Mouse (Mus musculus) lung, embryonic 15.5 days (tissue): Measurements from ENCODE around the gene Il16. TPM values are rescaled to one million over a fixed set of nuclear protein-coding genes. Genes with fewer than 3 reads are reported as not detected.

Source experiments
- ATAC-seq: fragments of 200-750 bp; cut with Nextera tagmentation; 2 replicates; pipeline ENCODE4 v1.8.0; 2017; ENCODE audit warnings: moderate number of reproducible peaks, borderline replicate concordance; ENCODE audit not compliant: low FRiP score, low TSS enrichment; ENCODE audit errors: extremely low read depth
- H3K27ac ChIP-seq: fragments of 300-500 bp; sonication (generic); 2 replicates; pipeline ENCODE4 v1.5.1; 2015; ENCODE audit warnings: moderate library complexity, mild to moderate bottlenecking, inconsistent platforms
- H3K27me3 ChIP-seq: fragments of 300-500 bp; sonication (generic); 2 replicates; pipeline ENCODE4 v1.6.1; 2015; ENCODE audit warnings: inconsistent platforms
- H3K36me3 ChIP-seq: fragments of 300-500 bp; sonication (generic); 2 replicates; pipeline ENCODE4 v1.6.1; 2015; ENCODE audit warnings: inconsistent platforms
- H3K4me1 ChIP-seq: fragments of 300-500 bp; sonication (generic); 2 replicates; pipeline ENCODE4 v1.6.1; 2015; ENCODE audit warnings: inconsistent platforms
- H3K4me2 ChIP-seq: fragments of 300-500 bp; sonication (generic); 2 replicates; pipeline ENCODE4 v1.6.1; 2015; ENCODE audit warnings: inconsistent platforms, mild to moderate bottlenecking, moderate library complexity
- H3K4me3 ChIP-seq: fragments of 300-500 bp; sonication (generic); 2 replicates; pipeline ENCODE4 v1.5.1; 2015; ENCODE audit warnings: mild to moderate bottlenecking, inconsistent platforms
- H3K9ac ChIP-seq: fragments of 300-500 bp; sonication (generic); 2 replicates; pipeline ENCODE4 v1.6.1; 2015; ENCODE audit warnings: inconsistent platforms
- H3K9me3 ChIP-seq: fragments of 300-500 bp; sonication (generic); 2 replicates; pipeline ENCODE4 v1.6.1; 2016; ENCODE audit warnings: inconsistent platforms
- WGBS: fragments of 180-500 bp; shearing (Covaris S2); methylation state at CpG from one replicate; pipeline ENCODE4 v1.1.7; 2015; 5-methylcytosine and 5-hydroxymethylcytosine counted together
- polyA plus RNA-seq: library from polyadenylated mRNA; unstranded; fragments of >200 nt; fragmentation: Nextera tagmentation; extraction: Ambion mirVana; gene quantifications from 2 replicates; pipeline ENCODE4 v1.2.1, GENCODE M21; 2015

The Il16 gene
- polyA plus RNA-seq, 1 experiment from 2014 or later: 5.5 TPM

DNA sequence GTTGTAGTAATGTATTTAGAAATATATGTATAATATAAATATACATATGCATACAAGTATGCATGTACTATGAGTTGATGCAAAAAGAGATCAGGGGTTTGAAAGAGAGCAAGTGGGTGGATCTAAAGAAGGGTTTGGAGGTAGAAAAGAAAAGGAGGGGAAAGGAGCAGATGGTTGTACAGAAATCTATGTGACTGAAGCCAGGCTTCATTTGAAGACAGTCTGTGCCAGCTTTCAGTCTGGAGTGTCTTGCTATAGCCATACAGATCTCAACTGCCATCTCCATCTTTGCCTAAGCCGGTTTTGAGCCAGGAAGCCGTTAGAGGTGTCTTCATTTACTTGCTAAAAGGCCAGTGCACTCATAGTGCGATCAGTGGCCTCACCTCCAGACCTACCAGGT, 130.3 kb downstream of the Il16 start:
- no peaks in the 10 kb centered on the region for H3K4me1 ChIP-seq
- no peak for ATAC-seq
- H3K9me3 ChIP-seq: no peaks in the 10 kb centered on the region
- 94% methylated on average over 3 of the region's 3 CpGs for WGBS
- no peak overlapping the region for H3K4me2 ChIP-seq
- no peaks in the 10 kb centered on the region for H3K27me3 ChIP-seq
- H3K27ac ChIP-seq: no peak overlapping the region
- no peak overlapping the region for H3K9ac ChIP-seq
- H3K36me3 ChIP-seq: no peaks in the 10 kb centered on the region
- H3K4me3 ChIP-seq: no peak overlapping the region

DNA sequence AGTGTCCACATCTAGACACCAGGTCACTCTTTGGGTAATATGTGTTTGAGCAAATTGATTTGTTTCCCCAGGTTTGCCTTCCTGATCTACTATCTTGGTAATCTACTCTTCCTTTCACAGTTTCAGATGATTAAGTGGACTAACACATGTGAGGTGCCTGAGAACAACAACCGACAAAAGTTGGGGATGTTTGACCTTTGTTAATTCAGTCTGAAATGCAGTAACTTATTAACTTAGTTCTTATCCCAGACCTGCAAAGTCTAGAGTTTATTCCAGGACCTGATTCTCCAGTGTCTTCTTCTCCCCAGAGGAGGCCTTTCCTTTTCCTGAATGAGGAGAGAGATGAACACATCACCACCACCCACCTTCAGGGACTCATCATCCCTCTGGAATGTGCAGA, 133.6 kb downstream of the Il16 start:
- H3K27me3 ChIP-seq: no peaks in the 10 kb centered on the region
- ATAC-seq: no peak
- WGBS: 63% methylated on average over 1 of the region's 1 CpGs

DNA sequence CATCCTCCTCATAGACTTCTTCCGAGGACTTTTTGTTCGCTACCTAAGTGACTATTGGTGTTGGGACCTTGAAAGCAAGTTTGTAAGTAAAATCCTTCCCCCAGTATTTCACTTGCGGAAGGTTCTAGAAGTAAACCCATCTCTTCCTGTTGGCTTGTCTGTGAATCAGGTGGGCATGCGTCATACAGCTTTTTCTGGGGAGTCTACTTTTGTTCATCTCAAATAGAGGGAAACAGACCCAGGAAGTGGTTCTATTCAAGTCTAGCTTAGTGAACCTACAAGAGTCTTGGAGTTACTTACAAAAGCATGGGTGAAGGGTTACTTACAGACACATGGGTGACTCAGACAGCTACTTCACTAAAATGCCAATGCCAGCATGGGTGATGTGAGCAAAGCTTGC, 135.6 kb downstream of the Il16 start:
- H3K27ac ChIP-seq: no peak overlapping the region
- no peak overlapping the region for H3K9ac ChIP-seq
- WGBS: 89% methylated on average over 4 of the region's 4 CpGs
- H3K36me3 ChIP-seq: no peaks in the 10 kb centered on the region
- H3K4me1 ChIP-seq: no peaks in the 10 kb centered on the region
- H3K9me3 ChIP-seq: no peaks in the 10 kb centered on the region
- no peak overlapping the region for H3K4me3 ChIP-seq
- H3K4me2 ChIP-seq: no peak overlapping the region
- H3K27me3 ChIP-seq: no peaks in the 10 kb centered on the region
- no peak for ATAC-seq

More for the DNA sequence above, 133.6 kb downstream of the Il16 start:
- Histone ChIP-seq H3K36me3 (no peaks in the 10 kb centered on the region), H3K9me3 (no peaks in the 10 kb centered on the region), H3K4me1 (no peaks in the 10 kb centered on the region), H3K9ac (no peak overlapping the region), H3K27ac (no peak overlapping the region), H3K4me3 (no peak overlapping the region), H3K4me2 (no peak overlapping the region)

DNA sequence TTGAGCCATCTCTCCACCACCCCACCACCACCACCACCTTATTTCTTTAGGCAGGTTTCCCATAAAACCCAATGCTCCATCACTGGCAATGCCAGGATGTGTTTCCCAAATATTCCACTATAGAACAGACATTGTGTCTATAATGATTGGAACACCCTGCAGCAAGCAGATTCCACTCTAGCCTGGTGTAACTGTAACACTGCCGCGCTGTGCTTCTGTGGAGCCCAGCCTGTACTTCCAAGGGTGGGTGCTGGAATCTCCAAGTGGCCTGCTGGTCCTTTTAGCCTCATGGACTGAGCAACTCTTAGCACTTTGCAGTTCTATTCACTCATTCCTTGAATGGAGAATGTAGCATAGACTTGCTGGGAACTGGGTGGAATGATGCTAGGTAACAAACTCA, 138.7 kb downstream of the Il16 start:
- no peaks in the 10 kb centered on the region for H3K27me3 ChIP-seq
- H3K27ac ChIP-seq: no peak overlapping the region
- no peaks in the 10 kb centered on the region for H3K9me3 ChIP-seq
- H3K4me2 ChIP-seq: no peak overlapping the region
- 91% methylated on average over 2 of the region's 2 CpGs for WGBS
- no peaks in the 10 kb centered on the region for H3K36me3 ChIP-seq
- no peak overlapping the region for H3K4me3 ChIP-seq
- no peak overlapping the region for H3K9ac ChIP-seq
- no peaks in the 10 kb centered on the region for H3K4me1 ChIP-seq
- no peak for ATAC-seq

GRCm38 (mm10) chr7:83604180-83604944, 141.2 kb downstream of the Il16 start:
- Histone ChIP-seq H3K9ac (no peak overlapping the region), H3K27ac (no peak overlapping the region), H3K4me2 (no peak overlapping the region), H3K4me3 (no peak overlapping the region), H3K36me3 (no peaks in the 10 kb centered on the region), H3K9me3 (no peaks in the 10 kb centered on the region), H3K4me1 (no peaks in the 10 kb centered on the region), H3K27me3 (no peaks in the 10 kb centered on the region)
- WGBS: 84% methylated on average over 7 of the region's 7 CpGs
- no peak for ATAC-seq

DNA sequence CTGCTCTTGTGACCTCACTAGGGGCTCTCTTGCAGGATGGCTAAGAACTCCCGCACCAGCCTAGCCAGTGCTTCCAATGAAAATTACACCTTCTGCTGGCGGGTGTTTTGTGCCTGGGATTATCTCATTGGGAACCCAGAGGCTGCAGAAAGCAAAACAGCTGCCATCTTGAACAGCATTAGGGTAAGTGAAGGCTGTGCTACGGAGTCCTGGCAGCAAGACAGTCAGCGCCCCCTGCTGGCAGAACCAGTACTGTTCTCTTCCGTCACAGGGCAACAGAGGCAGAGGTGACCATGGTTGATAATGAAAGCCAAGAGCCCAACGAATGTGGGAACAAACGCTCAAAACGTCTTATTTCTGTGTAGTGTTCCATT, 145.6 kb downstream of the Il16 start:
- no peaks in the 10 kb centered on the region for H3K27me3 ChIP-seq
- no peaks in the 10 kb centered on the region for H3K36me3 ChIP-seq
- WGBS: 60% methylated on average over 8 of the region's 8 CpGs
- no peak for ATAC-seq
- H3K4me3 ChIP-seq: no peak overlapping the region
- no peak overlapping the region for H3K9ac ChIP-seq
- no peak overlapping the region for H3K27ac ChIP-seq
- no peaks in the 10 kb centered on the region for H3K4me1 ChIP-seq
- H3K9me3 ChIP-seq: no peaks in the 10 kb centered on the region
- no peak overlapping the region for H3K4me2 ChIP-seq

- ATAC-seq: no peak
Measured at GRCm38 (mm10) chr7:83598997-83599912, 146.3 kb downstream of the Il16 start.

GRCm38 (mm10) chr7:83597063-83597462, 148.5 kb downstream of the Il16 start:
- H3K27ac ChIP-seq: no peak overlapping the region
- no peak overlapping the region for H3K4me3 ChIP-seq
- ATAC-seq: no peak
- WGBS: 86% methylated on average over 3 of the region's 3 CpGs
- H3K9me3 ChIP-seq: no peaks in the 10 kb centered on the region
- no peaks in the 10 kb centered on the region for H3K4me1 ChIP-seq
- H3K27me3 ChIP-seq: no peaks in the 10 kb centered on the region
- no peak overlapping the region for H3K9ac ChIP-seq
- H3K36me3 ChIP-seq: no peaks in the 10 kb centered on the region
- no peak overlapping the region for H3K4me2 ChIP-seq

More at GRCm38 (mm10) chr7:83598997-83599912, 146.3 kb downstream of the Il16 start:
- no peak overlapping the region for H3K4me2 ChIP-seq
- no peaks in the 10 kb centered on the region for H3K27me3 ChIP-seq
- no peaks in the 10 kb centered on the region for H3K9me3 ChIP-seq
- H3K4me1 ChIP-seq: no peaks in the 10 kb centered on the region
- no peak overlapping the region for H3K27ac ChIP-seq
- WGBS: 70% methylated on average over 13 of the region's 13 CpGs
- no peaks in the 10 kb centered on the region for H3K36me3 ChIP-seq
- H3K9ac ChIP-seq: no peak overlapping the region
- H3K4me3 ChIP-seq: no peak overlapping the region

- H3K4me3 ChIP-seq: no peak overlapping the region
- H3K4me2 ChIP-seq: no peak overlapping the region
- no peaks in the 10 kb centered on the region for H3K36me3 ChIP-seq
- 81% methylated on average over 3 of the region's 3 CpGs for WGBS
- H3K4me1 ChIP-seq: no peaks in the 10 kb centered on the region
- no peaks in the 10 kb centered on the region for H3K9me3 ChIP-seq
- no peak for ATAC-seq
- H3K9ac ChIP-seq: no peak overlapping the region
- no peak overlapping the region for H3K27ac ChIP-seq
- no peaks in the 10 kb centered on the region for H3K27me3 ChIP-seq
Measured at GRCm38 (mm10) chr7:83594056-83594455, 151.5 kb downstream of the Il16 start.

Other genes starting within 250 kb of the Il16 start
- 0.15 and 0.29 TPM in 2 replicates for gene Tmc3, start 160.8 kb downstream of the Il16 start, polyA plus RNA-seq
- gene Stard5, start 113.8 kb downstream of the Il16 start, polyA plus RNA-seq: 16.0 and 17.5 TPM in 2 replicates
- gene Cfap161, start 49.2 kb upstream of the Il16 start, polyA plus RNA-seq: 3.1 and 3.2 TPM in 2 replicates
- 17.6 and 19.8 TPM in 2 replicates for gene Tlnrd1, start 138.6 kb upstream of the Il16 start, polyA plus RNA-seq
- gene Mesd, start 138.7 kb upstream of the Il16 start, polyA plus RNA-seq: 135 and 136 TPM in 2 replicates